Mouse (Mus musculus) intestine, embryonic 16.5 days (tissue): ENCODE measurements around the gene Olfr854. TPM values are rescaled to one million over a fixed set of nuclear protein-coding genes. Genes with fewer than 3 reads are reported as not detected.

Experiments
- ATAC-seq: fragments of 200-750 bp; cut with Nextera tagmentation; 2 replicates; pipeline ENCODE4 v1.8.0; 2017; ENCODE audit warnings: moderate TSS enrichment, moderate library complexity
- H3K27ac ChIP-seq: fragments of 300-500 bp; sonication (generic); 2 replicates; pipeline ENCODE4 v1.5.1; 2014; ENCODE audit warnings: mild to moderate bottlenecking, low read length
- H3K27me3 ChIP-seq: fragments of 300-500 bp; sonication (generic); replicated peaks from 2 replicates; pipeline ENCODE4 v1.6.1; 2014; ENCODE audit warnings: low read length, control low read depth, mixed read lengths; ENCODE audit not compliant: control insufficient read depth, insufficient read depth
- H3K36me3 ChIP-seq: fragments of 300-500 bp; sonication (generic); 2 replicates; pipeline ENCODE4 v1.6.1; 2014; ENCODE audit warnings: low read length, control low read depth; ENCODE audit not compliant: control insufficient read depth, insufficient read depth
- H3K4me1 ChIP-seq: fragments of 300-500 bp; sonication (generic); 2 replicates; pipeline ENCODE4 v1.6.1; 2014; ENCODE audit warnings: low read length, control low read depth, mixed read lengths; ENCODE audit not compliant: control insufficient read depth, insufficient read depth
- H3K4me2 ChIP-seq: fragments of 300-500 bp; sonication (generic); 2 replicates; pipeline ENCODE4 v1.6.1; 2014; ENCODE audit warnings: low read depth, low read length, control low read depth
- H3K4me3 ChIP-seq: fragments of 300-500 bp; sonication (generic); 2 replicates; pipeline ENCODE4 v1.5.1; 2014; ENCODE audit warnings: mild to moderate bottlenecking, low read length
- H3K9ac ChIP-seq: fragments of 300-500 bp; sonication (generic); 2 replicates; pipeline ENCODE4 v1.6.1; 2014; ENCODE audit warnings: low read depth, low read length
- H3K9me3 ChIP-seq: fragments of 300-500 bp; sonication (generic); 2 replicates; pipeline ENCODE4 v1.6.1; 2016; ENCODE audit warnings: low read length, control low read depth; ENCODE audit not compliant: control insufficient read depth
- WGBS: fragments of 180-500 bp; shearing (Covaris S2); extraction: QIAGEN DNeasy Blood & Tissue Kit; methylation state at CpG from one replicate; pipeline ENCODE4 v1.1.7; 2014; 5-methylcytosine and 5-hydroxymethylcytosine counted together
- polyA plus RNA-seq: library from polyadenylated mRNA; unstranded; fragments of >200 nt; fragmentation: Nextera tagmentation; extraction: Ambion mirVana; gene quantifications from 2 replicates; pipeline ENCODE4 v1.2.1, GENCODE M21; 2015

Gene Olfr854
- not detected in 2 replicates for polyA plus RNA-seq

DNA sequence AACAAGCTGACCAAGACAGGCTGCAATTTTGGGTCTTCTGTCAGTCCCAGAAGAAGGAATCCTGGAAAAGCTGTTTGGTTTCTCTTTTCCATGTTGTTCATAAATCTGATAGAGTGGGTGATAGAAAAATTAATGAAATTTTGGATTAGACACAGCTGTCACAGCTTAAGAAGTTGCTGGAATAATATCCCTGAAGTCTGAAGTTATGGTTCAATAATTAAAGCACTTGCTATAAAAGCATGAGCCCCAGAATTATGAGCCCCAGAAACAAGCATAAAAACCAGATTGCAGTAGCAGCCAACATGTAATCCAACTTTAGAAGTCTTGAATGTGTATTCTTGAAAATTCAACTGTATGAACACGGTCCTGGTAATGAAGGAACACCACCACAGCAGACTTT lies at the start of gene Olfr854:
Gene Olfr854 (minus strand): TSS at position 101 of the 400 bp plus-strand sequence.
- no peak within 1 kb of the TSS for H3K4me2 ChIP-seq
- WGBS: 56% methylated on average over 1 of the region's 1 CpGs
- no peaks in the 10 kb centered on the region for H3K36me3 ChIP-seq
- no peak within 1 kb of the TSS for H3K27ac ChIP-seq
- H3K27me3 ChIP-seq: no peaks in the 10 kb centered on the region
- no peaks in the 10 kb centered on the region for H3K9me3 ChIP-seq
- no peak within 1 kb of the TSS for H3K4me3 ChIP-seq
- H3K9ac ChIP-seq: no peak within 1 kb of the TSS
- no peak for ATAC-seq
- H3K4me1 ChIP-seq: no peaks in the 10 kb centered on the region

DNA sequence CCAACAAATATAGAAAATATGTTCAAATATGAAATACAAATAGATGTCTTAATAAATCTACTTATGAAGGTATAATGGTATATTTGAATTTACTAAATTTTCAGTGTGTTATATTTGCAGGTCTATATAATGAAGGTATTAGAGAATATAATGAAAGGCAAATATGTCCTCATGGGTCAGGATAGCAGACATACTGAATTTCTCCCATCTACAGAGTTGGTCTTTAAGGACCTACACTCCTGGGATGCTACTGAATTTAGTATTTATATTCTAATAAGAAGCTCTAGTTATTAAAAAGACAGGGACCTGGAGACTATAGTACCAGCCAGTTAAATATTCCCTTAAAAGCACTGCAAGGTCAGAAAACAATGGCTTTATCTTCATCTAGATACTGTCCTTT lies 15.1 kb upstream of the Olfr854 start, which contains the start of gene Olfr855:
Gene Olfr855 (plus strand): TSS at position 301 of the 400 bp plus-strand sequence.
- Histone ChIP-seq H3K36me3 (no peaks in the 10 kb centered on the region), H3K4me3 (no peak within 1 kb of the TSS), H3K9ac (no peak within 1 kb of the TSS), H3K27ac (no peak within 1 kb of the TSS), H3K4me2 (no peak within 1 kb of the TSS), H3K4me1 (no peaks in the 10 kb centered on the region), H3K27me3 (no peaks in the 10 kb centered on the region), H3K9me3 (no peaks in the 10 kb centered on the region)
- ATAC-seq: no peak

DNA sequence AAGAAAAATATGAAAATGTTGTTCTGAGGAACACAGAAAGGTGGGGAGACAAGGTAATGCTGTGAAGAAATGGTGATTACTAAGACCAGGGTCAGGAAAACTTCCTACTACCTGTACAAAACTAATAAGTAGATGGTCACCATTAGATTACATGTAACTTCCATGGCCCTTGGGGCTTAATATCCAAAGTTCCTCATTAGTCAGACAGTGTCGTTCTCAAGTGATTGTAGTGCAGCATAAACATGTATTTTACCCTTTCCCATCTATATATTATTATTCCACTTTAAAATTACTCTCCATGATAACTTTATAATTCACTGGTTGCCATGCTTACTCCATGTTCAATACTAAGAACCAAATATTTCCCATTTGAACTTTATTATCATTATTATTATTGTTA lies 26.2 kb downstream of the Olfr854 start, which contains the start of gene Olfr853:
Gene Olfr853 (minus strand): TSS at position 101 of the 400 bp plus-strand sequence.
- H3K27me3 ChIP-seq: no peaks in the 10 kb centered on the region
- no peak within 1 kb of the TSS for H3K27ac ChIP-seq
- WGBS: 63% methylated on average over 1 of the region's 1 CpGs
- H3K36me3 ChIP-seq: no peaks in the 10 kb centered on the region
- H3K9ac ChIP-seq: no peak within 1 kb of the TSS
- no peak within 1 kb of the TSS for H3K4me3 ChIP-seq
- H3K4me1 ChIP-seq: no peaks in the 10 kb centered on the region
- no peak for ATAC-seq
- no peak within 1 kb of the TSS for H3K4me2 ChIP-seq
- H3K9me3 ChIP-seq: no peaks in the 10 kb centered on the region

Other genes starting within 250 kb of the Olfr854 start
- gene Olfr845, start 230.9 kb downstream of the Olfr854 start, polyA plus RNA-seq: not detected in 2 replicates
- not detected in 2 replicates for gene Olfr846, start 203.4 kb downstream of the Olfr854 start, polyA plus RNA-seq
- gene Olfr847, start 188.7 kb downstream of the Olfr854 start, polyA plus RNA-seq: not detected in 2 replicates
- not detected in 2 replicates for gene Olfr849, start 127.1 kb downstream of the Olfr854 start, polyA plus RNA-seq
- gene Olfr850, start 89.1 kb downstream of the Olfr854 start, polyA plus RNA-seq: not detected in 2 replicates
- gene Olfr851, start 74.1 kb downstream of the Olfr854 start, polyA plus RNA-seq: not detected in 2 replicates
- not detected in 2 replicates for gene Olfr853, start 26.3 kb downstream of the Olfr854 start, polyA plus RNA-seq
- not detected in 2 replicates for gene Olfr855, start 15.2 kb upstream of the Olfr854 start, polyA plus RNA-seq
- 19.8 and 21.8 TPM in 2 replicates for gene Zfp317, start 54.7 kb upstream of the Olfr854 start, polyA plus RNA-seq
- gene Olfr857, start 142.1 kb upstream of the Olfr854 start, polyA plus RNA-seq: not detected in 2 replicates
- gene Olfr58, start 212.9 kb upstream of the Olfr854 start, polyA plus RNA-seq: not detected in 2 replicates
- not detected in 2 replicates for gene Olfr859, start 237.5 kb upstream of the Olfr854 start, polyA plus RNA-seq